Mouse (Mus musculus) natural killer cell, adult 2 months (primary cell): ENCODE data around the gene Dnajc28.

Experiments
- DNase-seq, 2 experiments: peaks; one replicate each; pipeline ENCODE4 v3.0.0; 2022; ENCODE audit warnings: low spot score in 2 of 2

Dnajc28 gene

DNA sequence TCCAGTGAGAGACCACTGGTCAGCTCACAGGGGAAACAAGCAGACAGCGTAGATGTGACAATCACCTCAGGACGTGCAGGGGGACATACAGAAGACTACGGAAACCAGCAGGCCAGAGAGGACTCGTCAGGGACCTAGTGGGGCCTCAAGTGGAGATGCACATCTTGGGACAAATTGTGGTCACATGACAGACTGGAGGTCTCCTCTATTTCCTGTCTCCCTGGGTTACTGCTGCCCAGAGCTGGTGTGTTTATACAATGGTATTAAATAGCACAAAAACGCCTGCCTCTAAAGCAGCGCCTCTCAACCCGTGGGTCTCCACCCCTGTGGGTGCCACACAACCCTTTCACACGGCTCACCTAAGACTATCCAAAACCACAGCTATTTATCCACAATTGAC lies 26.7 kb downstream of the Dnajc28 start:
- no peak for DNase-seq

DNA sequence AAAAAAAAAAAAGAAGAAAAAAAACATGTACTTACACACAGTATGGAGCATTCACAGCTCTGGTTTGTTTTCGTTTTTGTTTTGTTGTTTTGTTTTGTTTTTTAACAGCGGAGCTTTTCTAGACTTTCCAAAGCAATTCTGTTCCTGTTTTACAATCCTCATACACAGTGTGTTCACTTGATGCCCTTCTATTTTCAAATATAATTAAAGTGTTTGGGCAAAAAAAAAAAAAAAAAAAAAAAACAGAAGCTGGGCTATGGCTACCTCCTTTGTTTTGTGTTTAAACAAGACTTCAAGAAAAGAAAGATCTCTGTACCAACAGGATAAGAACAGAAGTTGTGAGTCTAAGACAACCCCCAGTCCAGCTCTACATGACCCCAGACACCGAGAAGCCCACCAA lies 30.1 kb downstream of the Dnajc28 start:
- no peak for DNase-seq

DNA sequence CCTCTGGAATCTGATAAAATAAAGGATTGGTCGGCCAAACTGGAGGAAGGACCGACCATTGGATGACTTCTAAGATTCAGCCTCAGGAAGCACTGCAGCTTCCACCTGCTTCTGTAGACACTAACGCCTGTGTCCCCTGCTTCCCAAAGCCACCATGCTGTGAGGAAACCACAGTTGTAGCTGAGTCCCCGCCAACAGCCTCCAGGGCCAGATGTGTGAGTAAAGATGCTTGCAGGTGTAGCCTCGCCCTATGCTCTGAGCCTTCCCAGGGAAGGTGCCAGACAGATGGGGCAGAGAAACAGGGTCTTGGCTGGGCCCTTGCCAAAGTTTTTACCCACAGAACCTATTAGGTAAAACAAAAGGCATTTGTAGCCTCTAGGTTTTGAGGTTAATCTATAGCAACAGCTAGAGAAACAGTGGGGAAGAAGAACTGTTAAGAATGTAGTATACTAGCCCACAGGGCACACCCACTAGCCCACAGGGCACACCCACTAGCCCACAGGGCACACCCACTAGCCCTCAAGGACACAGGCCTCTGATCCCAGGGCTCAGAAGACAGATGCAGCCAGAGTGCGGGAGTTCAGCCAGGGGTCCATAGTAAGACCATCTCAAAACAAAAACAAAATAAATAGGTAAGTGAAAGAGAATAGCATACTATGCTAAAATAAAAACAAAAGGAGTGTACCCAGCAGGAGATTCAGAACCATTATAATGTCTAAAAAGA lies 30.9 kb downstream of the Dnajc28 start:
- no peak for DNase-seq

DNA sequence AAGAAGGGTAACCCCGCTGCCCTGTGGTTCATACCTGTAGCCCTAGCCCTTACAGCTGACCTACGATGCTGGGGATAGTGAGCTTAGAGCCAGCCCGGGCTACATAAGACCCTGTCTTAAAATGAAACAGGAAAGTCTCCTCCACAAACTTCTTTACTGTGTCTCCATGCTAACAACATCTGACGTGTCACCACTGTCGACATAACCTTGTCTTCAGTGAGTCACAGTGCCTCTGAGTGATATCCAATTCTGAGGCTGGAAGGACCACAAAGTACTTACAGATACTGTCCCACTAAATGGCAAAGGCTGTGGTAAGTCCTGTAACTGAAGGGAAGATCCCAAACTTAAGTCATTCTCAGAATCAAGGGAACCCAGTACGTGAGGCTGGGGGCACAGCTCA lies 32.6 kb downstream of the Dnajc28 start:
- DNase-seq, result no peak

DNA sequence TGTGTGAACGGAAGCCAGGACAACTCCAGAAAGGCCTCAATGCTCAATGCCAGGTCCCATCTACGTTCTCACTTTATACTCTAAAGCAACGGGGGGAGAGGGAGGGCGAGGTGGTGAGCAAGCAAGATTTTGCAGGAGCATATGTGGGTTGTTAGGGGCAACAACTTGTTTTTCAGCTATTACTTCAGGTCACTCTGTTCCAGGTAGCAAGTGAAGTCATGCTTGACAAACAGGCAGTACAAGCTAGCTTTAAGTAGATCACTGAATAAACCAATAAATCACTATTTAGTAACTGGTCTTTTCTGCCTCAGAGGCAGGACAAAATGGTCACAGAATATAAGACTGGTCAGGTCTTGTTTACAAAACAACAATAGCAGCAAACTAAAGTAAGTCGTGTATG lies 33.2 kb downstream of the Dnajc28 start:
- no peak for DNase-seq

DNA sequence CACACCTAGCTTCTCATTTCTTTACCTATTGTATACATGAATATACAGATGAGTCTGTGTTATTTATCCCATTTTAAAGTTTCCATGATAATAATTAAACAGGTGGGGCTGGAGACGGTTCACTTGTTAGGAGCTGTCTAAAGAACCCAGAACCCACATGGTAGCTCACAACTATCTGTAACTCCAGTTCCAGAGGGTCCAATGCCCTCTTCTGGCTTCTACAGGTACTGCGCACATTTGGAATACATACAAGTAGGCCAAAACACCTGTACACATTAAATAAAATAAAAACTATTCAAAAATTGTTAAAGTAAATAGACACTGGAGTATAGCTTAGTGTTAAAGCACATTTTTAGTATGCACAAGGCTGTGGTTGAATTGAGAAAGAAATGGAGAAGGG lies 36.5 kb downstream of the Dnajc28 start:
- DNase-seq, result peak; percentile 20 to 57

DNA sequence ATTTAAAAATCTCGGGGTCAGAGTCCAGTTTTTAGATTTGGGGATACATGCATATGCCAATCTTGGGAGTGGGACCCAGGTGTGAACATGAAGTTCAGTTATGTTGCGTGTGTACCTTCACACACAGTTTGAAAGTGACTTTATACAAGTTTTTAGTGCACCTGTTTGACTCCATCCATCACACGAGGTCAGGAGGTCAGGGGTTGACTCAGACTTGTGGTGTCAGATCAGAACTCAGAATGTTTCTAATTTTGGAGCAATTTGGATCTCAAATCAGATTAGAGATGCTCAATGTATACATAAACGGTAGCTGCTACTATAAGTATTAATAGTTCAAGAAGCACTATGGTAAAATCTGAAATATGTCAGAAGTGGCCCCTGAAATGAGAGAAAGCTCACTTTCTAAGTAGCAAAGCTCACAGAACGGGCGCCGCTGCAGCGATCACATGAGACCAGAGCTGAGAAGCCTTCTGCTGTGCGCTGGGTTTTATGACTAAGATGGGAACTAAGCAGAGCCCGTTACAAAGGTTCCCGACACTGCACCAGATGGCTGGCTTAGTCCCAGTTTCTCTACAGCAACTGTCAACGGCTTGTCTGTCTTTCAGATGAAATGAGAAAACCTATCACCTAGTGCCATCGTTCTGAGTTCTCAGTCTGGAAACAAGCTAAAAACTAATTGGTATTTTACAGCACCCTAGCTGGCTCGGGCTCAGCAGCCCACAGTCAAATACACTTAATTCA lies 39.7 kb downstream of the Dnajc28 start:
- no peak for DNase-seq

DNA sequence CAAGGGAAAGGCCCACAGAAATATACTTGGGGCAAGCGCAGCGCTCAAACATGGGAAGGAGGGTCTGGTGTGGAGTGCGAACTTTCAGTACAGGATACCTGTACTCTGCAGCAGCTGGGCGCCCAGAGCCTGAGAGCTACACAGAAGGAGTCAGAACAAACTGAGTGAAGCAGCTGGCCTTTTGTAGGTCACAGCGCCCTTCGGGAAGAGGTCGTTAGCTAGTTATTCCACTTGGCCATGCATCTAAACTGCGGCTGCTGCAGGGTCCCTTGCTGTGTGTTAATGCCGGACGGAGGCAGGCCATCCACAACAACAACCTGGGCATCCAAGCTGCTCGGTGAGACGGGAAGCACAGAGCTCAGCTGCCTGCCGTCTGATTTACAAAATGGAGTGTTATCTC lies 43.7 kb downstream of the Dnajc28 start:
- no peak for DNase-seq

DNA sequence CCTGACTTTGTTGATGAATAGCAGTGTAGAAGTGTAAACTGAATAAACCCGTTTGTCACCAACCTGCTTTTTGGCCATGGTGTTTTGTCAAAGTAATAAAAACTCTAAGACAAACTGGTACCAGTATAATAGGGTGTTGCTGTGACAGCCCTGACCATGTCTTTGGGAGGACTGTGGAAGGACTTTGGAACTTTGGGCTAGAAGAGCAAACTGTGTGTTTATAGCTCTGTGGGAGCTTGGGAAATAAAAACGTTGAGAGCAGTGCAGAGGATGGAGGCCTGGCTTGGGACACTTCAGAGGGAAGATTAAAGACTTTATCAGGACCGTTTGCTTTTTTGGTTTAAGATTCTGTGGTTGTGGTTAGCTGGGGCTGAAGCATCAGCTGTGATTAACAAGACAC lies 47.7 kb downstream of the Dnajc28 start:
- no peak for DNase-seq

DNA sequence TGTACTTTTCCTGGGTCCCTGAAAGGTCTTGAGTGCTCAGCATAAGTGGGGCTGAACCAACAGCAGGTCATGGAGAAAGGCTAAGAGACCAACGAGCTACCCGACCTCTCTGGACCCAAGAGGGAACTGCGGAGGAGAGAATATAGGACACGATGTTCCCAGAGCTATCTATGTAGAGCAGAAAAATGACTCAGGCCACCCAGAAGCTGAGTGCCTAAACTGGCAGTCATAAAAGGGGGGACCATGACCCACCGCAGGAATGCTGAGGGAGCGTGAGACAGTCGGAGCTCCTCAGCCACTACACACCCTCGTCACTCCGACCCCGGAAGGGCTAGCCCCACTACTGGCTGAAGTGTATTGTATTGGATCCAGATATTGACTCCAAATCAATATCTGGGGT lies 49.9 kb downstream of the Dnajc28 start:
- no peak for DNase-seq

DNA sequence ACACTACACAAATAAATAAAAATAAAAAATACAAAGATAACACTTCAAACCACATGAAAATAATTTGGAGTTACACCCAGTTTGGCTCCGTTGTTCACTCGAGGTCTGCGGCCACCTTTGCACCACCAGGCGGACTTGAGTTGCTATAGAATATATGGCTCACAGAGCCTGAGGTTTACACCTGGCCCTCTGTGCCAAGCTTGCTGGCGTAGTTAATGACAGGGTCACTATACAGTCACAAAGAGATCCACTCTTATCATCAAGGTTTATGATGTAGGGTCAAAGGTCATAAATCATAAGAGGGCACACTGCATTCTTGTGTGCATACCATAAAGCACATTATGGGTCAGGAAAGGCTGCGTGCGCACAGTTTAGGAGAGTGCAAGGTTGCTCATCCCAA lies 52.8 kb downstream of the Dnajc28 start:
- no peak for DNase-seq

DNA sequence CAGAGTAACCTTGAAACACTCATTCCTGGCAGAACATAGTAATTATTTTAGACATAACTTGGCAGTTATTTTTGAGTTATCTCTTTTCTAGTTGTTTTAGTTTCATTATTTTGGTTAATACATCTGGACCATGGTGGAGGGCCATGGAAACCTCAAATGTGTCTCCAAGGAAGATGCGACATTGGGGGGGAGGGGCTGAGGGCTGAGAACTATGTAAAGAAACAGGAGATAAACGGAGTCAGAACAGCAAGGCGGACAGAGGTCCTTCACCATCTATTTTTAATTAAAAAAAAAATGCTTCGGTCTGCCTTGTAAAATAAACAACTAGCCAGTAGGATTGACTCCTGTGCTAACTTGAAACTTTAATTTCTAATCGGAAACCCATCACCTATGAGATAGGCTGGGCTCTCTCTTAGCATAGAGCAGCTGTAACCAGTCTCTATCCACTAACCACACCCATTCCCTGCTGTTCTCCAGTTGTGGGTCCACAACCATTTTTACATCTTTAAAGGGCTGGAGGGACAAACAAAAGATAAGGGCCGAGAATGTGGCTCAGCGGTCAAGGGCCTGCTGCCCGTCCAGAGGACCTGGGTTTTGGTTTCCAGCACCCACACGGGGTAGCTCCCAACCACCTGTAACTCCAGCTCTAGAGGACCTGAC lies 53.4 kb downstream of the Dnajc28 start:
- no peak for DNase-seq

DNA sequence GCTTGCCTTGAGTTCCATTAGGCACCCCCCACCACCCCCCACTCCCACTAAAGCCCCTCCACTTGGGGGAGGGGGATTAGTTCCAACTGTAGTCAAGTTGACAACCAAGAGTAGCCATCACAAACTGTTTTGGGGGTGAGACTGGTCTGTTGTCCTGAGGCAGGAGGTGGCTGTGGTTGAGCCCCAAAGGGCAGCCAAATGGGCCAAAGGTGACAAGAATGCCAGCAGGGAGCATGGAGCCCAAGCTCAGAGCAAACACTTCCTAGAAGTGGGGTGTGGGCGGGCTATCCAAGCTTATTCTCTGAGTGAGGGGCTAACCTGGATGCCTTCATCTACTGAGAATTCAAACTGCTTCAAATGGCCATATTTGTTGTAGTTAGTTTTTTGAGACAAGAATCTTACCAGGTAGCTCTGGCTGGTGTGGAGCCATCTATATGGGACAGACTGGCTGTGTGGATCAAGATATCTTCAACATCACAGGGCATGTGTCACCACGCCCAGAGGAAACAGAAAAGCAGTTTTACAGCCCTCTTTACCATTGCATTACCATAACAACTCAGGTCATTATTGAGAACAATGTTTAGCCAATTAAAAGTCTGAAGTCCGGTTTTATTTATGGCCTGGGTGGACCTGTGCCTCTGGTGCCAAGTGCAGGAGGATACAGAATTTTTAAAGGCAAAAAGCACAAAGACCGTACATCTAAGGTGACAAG lies 54.1 kb downstream of the Dnajc28 start:
- DNase-seq, result no peak
